Mouse (Mus musculus): ENCODE measurements around the gene Synpo2l. TPM values are rescaled to one million over a fixed set of nuclear protein-coding genes. Genes with fewer than 3 reads are reported as not detected.
"Not testable (repeated sequence)": the region's sequence is repeated elsewhere in the genome, so short reads cannot be mapped to it uniquely, and the experiment has no call there.

Synpo2l gene
- polyA plus RNA-seq, 1 experiment = 0.10 TPM

DNA sequence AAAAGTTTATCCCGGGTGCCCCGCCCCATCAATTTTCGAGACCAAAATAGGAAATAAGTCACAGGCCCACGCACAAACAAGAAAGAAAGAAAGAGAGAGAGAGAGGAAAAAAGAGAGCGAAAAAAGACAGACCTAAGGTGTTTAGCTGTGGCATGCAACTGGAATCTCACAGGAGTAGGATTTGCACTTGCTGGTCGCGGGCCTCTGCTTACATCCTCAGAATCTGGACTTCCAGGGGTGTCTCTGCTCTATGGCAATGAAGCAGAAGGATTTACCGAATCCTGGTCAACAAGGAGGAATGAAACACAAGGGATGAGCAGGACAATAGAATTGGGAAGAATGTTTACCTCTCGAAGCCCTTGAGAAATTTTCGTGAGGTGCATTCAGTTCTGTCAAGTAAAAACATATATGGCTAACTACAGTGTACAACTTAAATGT, 26.7 kb downstream of the Synpo2l start:
- DNase-seq (ENCODE audit: low spot score) = no peak

GRCm38 (mm10) chr14:20640644-20641437, 27.3 kb downstream of the Synpo2l start, which contains the start of gene Usp54:
Gene Usp54, minus strand, starts transcription at chr14:20641063.
- DNase-seq (ENCODE audit: low spot score) = peak; percentile 89

DNA sequence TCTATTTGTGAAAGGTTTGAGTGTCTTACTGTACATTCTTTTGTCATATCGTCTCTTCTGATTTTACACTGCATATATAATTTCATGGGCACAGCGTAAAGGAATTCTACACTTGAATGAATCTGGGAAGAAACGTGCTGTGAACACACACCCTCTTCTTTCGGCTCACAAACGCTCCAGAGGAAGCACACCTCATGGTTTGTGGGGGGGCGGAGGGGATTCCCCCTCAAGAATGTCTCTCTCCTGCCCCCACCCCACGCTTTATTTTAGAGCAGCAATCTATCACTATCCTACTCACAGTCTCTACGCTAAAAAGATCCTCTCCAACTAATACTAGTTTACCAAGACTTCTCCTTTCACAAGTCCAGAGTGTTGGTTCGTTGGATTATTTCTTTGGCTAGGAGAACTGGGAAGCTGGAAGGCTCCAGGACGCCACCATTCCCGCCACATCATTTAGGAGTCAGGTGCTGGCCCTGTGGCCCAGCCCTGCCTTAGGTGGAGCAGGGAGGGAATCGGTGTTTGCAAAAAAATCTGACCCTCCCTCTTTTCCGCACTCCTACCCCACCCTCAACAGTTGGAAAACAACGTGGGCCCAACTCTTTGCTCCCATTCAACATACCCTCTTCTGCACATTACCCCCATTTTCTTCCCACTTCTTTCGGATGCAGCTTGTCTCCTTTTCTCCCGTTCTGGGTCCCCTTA, 28.1 kb downstream of the Synpo2l start:
- no peak for DNase-seq (ENCODE audit: low spot score)

- no peak for DNase-seq (ENCODE audit: low spot score)
Observed at GRCm38 (mm10) chr14:20638702-20639101, 29.5 kb downstream of the Synpo2l start.

DNA sequence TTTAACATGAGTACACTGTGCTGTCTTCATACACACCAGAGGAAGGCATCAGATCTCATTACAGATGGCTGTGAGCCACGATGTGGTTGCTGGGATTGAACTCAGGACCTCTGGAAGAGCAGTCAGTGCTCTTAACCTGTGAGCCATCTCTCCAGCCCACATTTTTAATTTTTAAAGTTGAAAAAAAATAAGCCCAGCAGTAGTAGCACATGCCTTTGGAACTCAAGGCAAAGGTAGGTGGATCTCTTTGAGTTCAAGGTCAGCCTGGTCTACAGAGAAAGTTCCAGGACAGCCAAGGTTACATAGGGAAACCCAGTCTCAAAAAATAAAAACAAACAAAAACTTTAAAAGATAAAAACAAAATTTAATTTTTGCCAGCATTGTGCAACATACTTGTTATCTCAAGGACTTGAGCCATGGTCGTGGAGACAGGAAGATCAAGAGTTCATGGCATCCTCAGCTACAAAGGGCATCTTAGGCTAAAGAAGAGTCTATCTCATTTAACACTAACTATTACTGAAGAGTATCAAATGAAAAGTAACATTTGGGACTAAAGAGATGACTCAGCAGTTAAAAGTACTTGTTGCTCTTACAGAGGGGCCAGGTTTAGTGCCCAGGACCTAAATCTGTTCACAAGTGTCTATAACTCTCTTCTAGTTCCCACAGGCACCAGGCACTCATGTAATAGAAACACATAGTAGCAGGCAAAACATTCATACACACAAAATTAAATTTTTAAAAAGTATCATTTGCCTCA, 30.2 kb downstream of the Synpo2l start:
- DNase-seq (ENCODE audit: low spot score) = no peak

- not testable (repeated sequence) for DNase-seq (ENCODE audit: low spot score)
Observed at GRCm38 (mm10) chr14:20636968-20637367, 31.2 kb downstream of the Synpo2l start.

DNA sequence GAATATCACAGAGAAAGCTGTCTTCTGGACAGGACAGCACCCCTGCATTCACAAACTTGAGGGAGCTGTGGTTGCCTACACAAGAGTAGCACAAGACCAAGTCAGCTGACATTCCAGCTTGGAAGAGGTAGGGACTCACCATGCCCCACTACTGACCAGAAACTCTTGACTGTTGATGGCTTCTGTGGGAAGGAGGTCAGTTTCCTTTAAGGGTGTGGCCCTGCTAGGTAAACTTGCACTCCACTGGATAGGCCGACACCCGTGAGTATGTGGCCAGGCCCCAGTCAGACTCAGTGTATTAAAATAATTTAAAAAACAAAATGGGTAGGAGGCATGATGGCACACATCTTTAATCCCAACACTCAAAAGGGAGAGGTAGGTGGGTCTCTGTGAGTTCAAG, 32.6 kb downstream of the Synpo2l start:
- DNase-seq (ENCODE audit: low spot score) = no peak

DNA sequence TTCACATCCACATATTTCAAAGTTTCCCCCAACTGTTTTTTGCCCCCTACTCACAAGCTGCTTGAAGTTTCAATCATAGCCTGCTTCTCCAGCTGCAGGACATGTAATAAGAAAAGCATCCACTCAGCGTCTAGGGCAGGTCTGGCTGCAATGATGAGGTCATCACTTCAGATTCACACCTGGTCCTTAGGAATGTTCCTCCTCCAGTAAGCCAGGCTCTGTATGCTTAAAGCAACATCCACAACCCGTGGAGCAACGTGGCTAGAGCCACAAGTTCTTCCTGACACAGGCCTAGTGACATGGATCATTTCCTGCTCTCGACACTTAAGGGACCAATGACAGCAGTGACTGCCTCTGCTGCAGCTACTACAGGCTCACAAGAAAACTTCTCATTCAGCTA, 36.9 kb downstream of the Synpo2l start:
- DNase-seq (ENCODE audit: low spot score) = no peak

DNA sequence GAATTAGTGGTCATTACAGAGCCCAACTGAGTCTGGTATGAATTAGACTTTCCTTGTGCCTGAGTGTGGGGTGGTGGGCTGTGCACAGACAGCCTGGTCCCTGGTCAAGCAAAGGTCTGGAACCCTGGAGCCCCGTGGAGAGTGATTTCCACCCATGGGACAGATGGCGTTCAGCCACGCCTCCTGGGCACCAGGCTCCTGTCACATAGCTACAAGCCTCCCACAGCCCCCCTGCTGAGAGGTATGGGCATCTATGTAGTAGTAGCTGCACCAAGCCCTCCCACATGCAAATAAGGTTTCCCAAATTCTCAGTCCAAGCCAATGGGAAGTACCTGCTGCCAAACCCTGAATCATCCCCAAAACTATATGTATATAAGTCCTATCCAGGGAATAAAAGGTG, 41.2 kb downstream of the Synpo2l start:
- no peak for DNase-seq (ENCODE audit: low spot score)

DNA sequence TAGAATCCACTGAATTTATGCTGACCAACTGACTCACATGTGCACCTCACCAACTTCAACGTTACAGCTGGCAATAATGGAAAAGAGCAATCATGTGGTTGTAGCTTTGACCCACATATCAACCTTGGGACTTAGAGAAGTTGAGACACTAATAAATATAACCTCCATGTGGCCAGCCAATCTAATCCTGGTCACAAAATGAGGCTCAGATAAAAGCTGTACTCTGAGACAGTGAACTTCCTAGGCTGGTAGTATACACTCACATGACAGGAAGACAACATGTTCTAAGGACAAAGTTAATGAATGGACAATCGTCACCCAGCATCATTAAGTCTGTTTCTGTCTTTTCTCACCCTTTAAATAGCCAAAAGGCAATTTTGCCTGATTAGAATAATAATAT, 41.7 kb downstream of the Synpo2l start:
- no peak for DNase-seq (ENCODE audit: low spot score)

GRCm38 (mm10) chr14:20622907-20623306, 45.2 kb downstream of the Synpo2l start:
- DNase-seq (ENCODE audit: low spot score) = no peak

DNA sequence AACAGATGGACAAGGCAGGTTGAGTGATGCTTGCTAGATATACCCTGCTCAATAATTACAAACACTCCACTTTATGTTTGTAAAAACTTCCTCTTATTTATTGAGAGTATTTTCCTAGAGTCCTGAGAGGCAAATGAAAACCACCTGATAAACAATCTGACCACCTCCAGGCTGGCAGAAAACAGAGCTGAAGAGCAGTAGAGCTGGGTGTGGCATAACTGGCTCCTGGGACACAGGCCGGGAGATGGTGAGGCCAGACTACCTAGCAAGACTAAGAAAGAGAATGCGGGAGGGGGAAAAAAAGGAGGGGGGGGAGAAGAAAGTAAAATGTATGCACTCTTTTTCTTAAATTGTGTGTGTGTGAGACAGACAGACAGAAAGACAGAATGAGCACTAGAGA, 45.7 kb downstream of the Synpo2l start:
- DNase-seq (ENCODE audit: low spot score) = no peak

- DNase-seq (ENCODE audit: low spot score) = no peak
Observed at GRCm38 (mm10) chr14:20621903-20622302, 46.3 kb downstream of the Synpo2l start.

GRCm38 (mm10) chr14:20619131-20619530, 49.0 kb downstream of the Synpo2l start:
- DNase-seq (ENCODE audit: low spot score) = no peak

- DNase-seq (ENCODE audit: low spot score) = no peak
Observed at GRCm38 (mm10) chr14:20618211-20618610, 49.9 kb downstream of the Synpo2l start.

DNA sequence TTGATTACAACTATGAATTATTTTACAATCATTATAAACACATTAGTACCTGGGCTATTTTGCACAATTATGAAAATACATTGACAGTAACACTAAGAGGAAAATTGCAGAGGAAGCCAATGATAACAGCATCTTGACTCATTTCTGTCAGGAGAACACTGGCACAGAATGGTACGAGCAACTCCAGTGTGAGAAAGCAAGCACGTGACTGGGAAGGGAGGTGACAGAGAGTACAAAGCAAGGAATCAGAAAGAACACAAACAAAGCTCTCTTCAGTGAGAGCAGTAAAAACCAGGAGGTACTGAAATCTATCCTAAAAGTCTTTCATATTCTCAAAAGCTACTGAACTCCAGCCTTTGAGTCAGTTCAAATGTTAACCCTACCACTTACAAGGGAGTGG, 51.7 kb downstream of the Synpo2l start:
- DNase-seq (ENCODE audit: low spot score) = no peak

DNA sequence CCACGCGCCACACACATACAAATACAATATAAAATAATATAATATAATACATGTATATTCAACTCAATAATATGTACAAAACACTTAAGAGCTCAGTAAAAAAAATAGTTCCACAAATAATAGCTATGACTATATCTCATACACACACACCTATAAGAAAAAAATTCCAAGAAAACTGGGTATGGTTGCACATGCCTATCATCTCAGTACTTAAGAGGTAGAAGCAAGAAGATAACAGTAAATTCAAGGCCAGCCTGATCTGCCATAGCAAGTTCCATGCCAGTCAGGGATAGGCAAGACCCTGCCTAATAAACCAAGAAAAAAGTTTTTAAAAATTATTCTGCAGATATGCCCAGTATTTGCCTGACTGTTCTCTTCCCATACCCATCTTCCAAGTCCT, 53.1 kb downstream of the Synpo2l start:
- DNase-seq (ENCODE audit: low spot score) = no peak

DNA sequence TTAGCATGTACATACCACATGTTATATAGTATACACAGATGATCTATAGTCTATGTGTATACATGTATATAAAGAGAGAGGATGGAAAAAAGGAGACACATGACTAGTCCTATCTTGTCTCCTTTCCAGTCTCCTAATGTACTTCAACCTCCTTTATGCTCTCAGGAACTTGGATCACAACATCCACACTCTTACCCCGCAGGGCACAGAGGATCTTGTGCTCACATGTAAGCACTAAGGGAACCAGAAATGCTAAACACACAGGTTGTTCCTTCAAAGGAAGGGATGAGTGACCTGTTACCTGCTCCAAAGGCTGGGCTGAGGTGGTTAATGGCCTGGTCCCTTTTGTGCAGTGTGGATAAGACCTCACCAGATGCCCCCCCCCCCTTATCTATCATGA, 55.3 kb downstream of the Synpo2l start:
- DNase-seq (ENCODE audit: low spot score) = no peak

- peak; percentile 33 for DNase-seq (ENCODE audit: low spot score)
Observed at GRCm38 (mm10) chr14:20610146-20610545, 58.0 kb downstream of the Synpo2l start.

- DNase-seq (ENCODE audit: low spot score) = no peak
Observed at GRCm38 (mm10) chr14:20609519-20609918, 58.6 kb downstream of the Synpo2l start.

Data from urinary bladder, adult 2 months (tissue).